Mouse (Mus musculus) C2C12 (cell line): ENCODE data around the gene Hibadh. TPM values are rescaled to one million over a fixed set of nuclear protein-coding genes. Genes with fewer than 3 reads are reported as not detected.
"Not testable (repeated sequence)": the region's sequence is repeated elsewhere in the genome, so short reads cannot be mapped to it uniquely, and the experiment has no call there.

Experiments
- H3K27me3 ChIP-seq: one replicate; pipeline ENCODE4 v1.6.1; 2011; ENCODE audit not compliant: control insufficient read depth, insufficient read depth, insufficient read length
- H3K36me3 ChIP-seq: one replicate; pipeline ENCODE4 v1.6.1; 2011; ENCODE audit not compliant: control insufficient read depth, insufficient read depth
- H3K4me3 ChIP-seq: one replicate; pipeline ENCODE4 v1.5.1; 2011; ENCODE audit warnings: mild to moderate bottlenecking, control low read depth; ENCODE audit not compliant: poor library complexity, insufficient read depth, severe bottlenecking
- H3K79me2 ChIP-seq: one replicate; pipeline ENCODE4 v1.6.1; 2011; ENCODE audit not compliant: control insufficient read depth, insufficient read depth
- H3K79me3 ChIP-seq: one replicate; pipeline ENCODE4 v1.6.1; 2011; ENCODE audit warnings: low read depth, control low read depth
- H3ac ChIP-seq: one replicate; pipeline ENCODE3; 2011; ENCODE audit warnings: low read depth; ENCODE audit not compliant: control insufficient read depth, insufficient read length
- CEBPB ChIP-seq: IDR thresholded peaks from one replicate; pipeline ENCODE4 v1.6.1; 2011; ENCODE audit warnings: low read depth, mild to moderate bottlenecking, control low read depth, moderate library complexity
- CTCF ChIP-seq: IDR thresholded peaks from one replicate; pipeline ENCODE4 v1.5.1; 2011; ENCODE audit not compliant: control insufficient read depth, insufficient read depth, insufficient read length
- FOSL1 ChIP-seq: IDR thresholded peaks from one replicate; pipeline ENCODE4 v1.8.0; 2011; ENCODE audit warnings: mild to moderate bottlenecking, low read length; ENCODE audit not compliant: poor library complexity, insufficient read depth, severe bottlenecking
- MAX ChIP-seq: IDR thresholded peaks from one replicate; pipeline ENCODE4 v1.6.1; 2011; ENCODE audit warnings: mild to moderate bottlenecking, control low read depth
- MYOD1 ChIP-seq: IDR thresholded peaks from one replicate; pipeline ENCODE4 v1.6.1; 2011; ENCODE audit warnings: low read depth; ENCODE audit not compliant: control insufficient read depth, insufficient read length
- MYOG ChIP-seq: IDR thresholded peaks from one replicate; pipeline ENCODE4 v1.6.1; 2011; ENCODE audit not compliant: control insufficient read depth, insufficient read length; ENCODE audit errors: extremely low read depth
- USF1 ChIP-seq: IDR thresholded peaks from one replicate; pipeline ENCODE4 v1.6.1; 2011; ENCODE audit warnings: low read depth, mild to moderate bottlenecking, control low read depth, moderate library complexity
- polyA plus RNA-seq: library from polyadenylated mRNA; unstranded; fragments of >200 nt; fragmentation: generic; extraction: Trizol; gene quantifications from one replicate; pipeline ENCODE4 v1.2.1, GENCODE M21; 2012; ENCODE audit warnings: missing spikeins

Gene Hibadh
- polyA plus RNA-seq, 1 experiment: 26.6 TPM

DNA sequence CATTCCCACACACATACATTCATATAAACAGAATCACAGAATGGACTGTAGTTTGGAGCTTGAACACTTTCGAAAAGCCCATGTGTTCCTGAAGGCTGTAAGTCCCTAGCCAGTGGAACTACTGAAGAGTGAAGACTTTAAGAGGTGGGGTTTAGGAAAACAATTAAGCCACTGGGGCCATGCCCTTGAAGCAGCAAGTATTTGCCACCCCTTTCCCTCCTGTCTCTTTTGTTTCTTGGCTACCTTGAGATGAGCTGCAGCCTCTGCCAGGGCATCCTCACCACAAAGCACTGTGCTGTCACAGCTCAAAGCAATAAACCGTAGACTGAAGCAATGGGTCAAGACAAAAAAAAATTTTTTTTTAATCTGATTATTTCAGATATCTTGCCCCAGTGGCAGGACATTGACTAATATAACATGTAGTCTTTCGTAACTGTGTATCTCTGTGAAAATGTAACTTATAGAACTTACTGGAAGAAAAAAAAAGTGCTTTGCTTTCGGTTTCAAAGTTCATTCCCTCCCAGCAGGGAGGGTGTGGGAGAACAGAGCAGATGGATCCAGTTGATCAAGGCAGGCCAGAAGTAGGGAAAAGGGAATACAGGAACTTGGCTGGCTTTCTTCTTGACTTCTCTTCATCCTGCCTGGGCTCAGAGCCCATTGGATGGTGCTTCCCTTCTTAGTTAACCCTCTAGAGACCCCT lies 35.2 kb upstream of the Hibadh start:
- Histone ChIP-seq H3K4me3 (no peak overlapping the region), H3K79me2 (no peaks in the 10 kb centered on the region), H3K27me3 (no peaks in the 10 kb centered on the region), H3ac (no peak overlapping the region), H3K36me3 (no peaks in the 10 kb centered on the region), H3K79me3 (no peaks in the 10 kb centered on the region)
- TF ChIP-seq MYOG: no peak
- no peak for TF ChIP-seq USF1
- TF ChIP-seq FOSL1: no peak
- no peak for TF ChIP-seq CEBPB
- no peak for TF ChIP-seq CTCF

DNA sequence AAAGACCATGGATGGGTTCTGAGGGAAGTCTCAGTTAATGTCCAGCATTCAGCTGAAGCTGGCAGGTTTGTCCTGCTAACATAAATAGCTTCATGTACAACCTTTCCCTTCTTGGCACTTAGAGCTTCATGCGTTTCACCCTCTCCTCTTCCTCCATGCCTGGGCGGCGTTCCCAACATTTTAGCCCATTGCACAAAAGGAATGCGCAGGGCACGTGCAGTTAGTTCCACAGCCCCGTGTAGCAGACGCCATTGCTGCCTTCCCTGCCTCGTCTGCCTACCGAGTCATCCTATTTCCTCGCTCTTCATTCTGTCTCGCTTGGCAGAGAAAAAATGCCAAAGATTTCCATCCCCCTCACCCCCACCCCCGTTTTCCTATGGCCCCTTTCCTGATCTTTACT lies 34.4 kb upstream of the Hibadh start:
- no peaks in the 10 kb centered on the region for H3K36me3 ChIP-seq
- no peaks in the 10 kb centered on the region for H3K79me3 ChIP-seq
- H3ac ChIP-seq: no peak overlapping the region
- H3K4me3 ChIP-seq: no peak overlapping the region
- H3K27me3 ChIP-seq: no peaks in the 10 kb centered on the region
- TF ChIP-seq CEBPB: no peak
- H3K79me2 ChIP-seq: no peaks in the 10 kb centered on the region

DNA sequence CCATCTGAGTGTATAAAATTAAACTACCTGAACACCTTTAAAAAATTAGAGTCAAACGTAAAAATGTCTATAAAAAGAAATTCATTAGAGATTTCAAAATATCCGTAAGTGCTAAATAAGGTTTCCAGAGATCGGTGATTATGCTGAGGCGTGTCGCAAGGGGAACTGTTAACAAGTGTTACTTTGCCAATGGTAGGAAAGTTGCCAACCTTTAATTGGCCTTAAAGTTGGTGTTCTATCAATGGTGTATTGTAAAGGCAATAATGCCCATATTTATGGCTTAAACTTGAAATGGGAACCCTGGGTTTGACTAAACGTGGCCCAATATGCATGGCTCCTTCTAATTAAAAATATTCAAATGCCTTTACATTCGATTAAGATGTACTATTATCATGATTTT lies 33.5 kb upstream of the Hibadh start:
- Histone ChIP-seq H3K36me3 (no peaks in the 10 kb centered on the region), H3ac (no peak overlapping the region), H3K27me3 (no peaks in the 10 kb centered on the region), H3K79me2 (no peaks in the 10 kb centered on the region), H3K79me3 (no peaks in the 10 kb centered on the region), H3K4me3 (no peak overlapping the region)
- no peak for TF ChIP-seq CTCF
- TF ChIP-seq MAX: no peak
- TF ChIP-seq MYOD1: no peak
- no peak for TF ChIP-seq FOSL1
- TF ChIP-seq CEBPB: no peak
- TF ChIP-seq MYOG: no peak
- TF ChIP-seq USF1: no peak

DNA sequence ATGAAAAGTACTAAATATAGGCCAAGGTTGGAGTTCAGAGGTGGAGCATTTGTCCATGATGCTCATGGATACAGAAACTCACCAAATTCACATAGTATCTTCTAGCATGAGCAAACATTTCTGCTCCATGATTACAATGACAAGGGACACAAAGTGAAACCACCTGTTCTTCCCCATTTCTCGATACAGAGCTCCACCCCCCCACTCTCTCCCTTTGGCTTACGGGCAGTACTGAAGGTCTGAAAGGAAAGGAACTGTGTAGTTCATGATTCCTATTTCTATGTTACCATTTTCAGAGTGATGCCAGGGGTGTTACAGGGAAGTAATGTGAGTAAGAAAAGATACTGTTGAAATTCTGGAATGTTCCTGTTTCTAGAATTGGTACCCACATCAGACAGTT lies 32.4 kb upstream of the Hibadh start:
- no peaks in the 10 kb centered on the region for H3K79me3 ChIP-seq
- no peaks in the 10 kb centered on the region for H3K36me3 ChIP-seq

DNA sequence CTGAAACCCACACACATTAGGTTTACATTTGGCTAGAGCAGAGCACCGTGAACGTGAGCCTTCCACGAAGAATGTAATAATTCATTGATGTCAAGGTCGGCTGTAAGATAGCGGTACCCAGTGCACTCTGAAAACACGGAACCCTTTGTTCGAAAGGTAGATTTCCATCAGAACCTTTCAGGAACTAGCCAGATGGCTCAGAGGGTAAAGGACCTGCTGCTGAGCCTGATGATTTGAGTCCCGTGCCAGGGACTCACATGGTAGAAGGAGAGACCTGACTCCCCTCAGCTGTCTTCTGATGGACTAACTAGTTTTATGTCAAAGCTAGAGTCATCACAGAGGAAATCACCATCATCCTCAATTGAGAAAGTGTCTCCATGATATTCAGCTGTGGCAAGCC lies 31.6 kb upstream of the Hibadh start:
- Histone ChIP-seq H3ac (no peak overlapping the region), H3K4me3 (no peak overlapping the region), H3K27me3 (no peaks in the 10 kb centered on the region), H3K79me2 (no peaks in the 10 kb centered on the region), H3K79me3 (no peaks in the 10 kb centered on the region), H3K36me3 (no peaks in the 10 kb centered on the region)
- no peak for TF ChIP-seq MYOG
- TF ChIP-seq CTCF: no peak
- no peak for TF ChIP-seq CEBPB

More for the DNA sequence above, 32.4 kb upstream of the Hibadh start:
- no peaks in the 10 kb centered on the region for H3K79me2 ChIP-seq
- H3K27me3 ChIP-seq: no peaks in the 10 kb centered on the region
- TF ChIP-seq CTCF (no peak), MAX (no peak), MYOG (no peak), MYOD1 (no peak), CEBPB (no peak), USF1 (no peak), FOSL1 (no peak)
- H3K4me3 ChIP-seq: no peak overlapping the region
- no peak overlapping the region for H3ac ChIP-seq

DNA sequence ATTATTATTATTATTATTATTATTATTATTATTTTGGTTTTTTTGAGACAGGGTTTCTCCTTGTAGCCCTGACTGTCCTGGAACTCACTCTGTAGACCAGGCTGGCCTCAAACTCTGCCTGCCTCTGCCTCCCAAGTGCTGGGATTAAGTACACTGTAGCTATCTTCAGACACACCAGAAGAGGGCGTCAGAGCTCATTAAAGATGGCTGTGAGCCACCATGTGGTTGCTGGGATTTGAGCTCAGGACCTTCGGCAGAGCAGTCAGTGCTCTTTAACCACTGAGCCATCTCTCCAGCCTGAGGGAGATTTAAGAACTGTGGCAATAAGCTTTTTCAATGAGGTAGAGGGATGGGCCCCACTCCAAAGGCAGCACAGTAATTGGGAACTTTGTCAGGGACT lies 29.7 kb upstream of the Hibadh start:
- not testable (repeated sequence) for H3K36me3 ChIP-seq, H3K79me2 ChIP-seq, H3K4me3 ChIP-seq, H3K79me3 ChIP-seq, H3K27me3 ChIP-seq, H3ac ChIP-seq

DNA sequence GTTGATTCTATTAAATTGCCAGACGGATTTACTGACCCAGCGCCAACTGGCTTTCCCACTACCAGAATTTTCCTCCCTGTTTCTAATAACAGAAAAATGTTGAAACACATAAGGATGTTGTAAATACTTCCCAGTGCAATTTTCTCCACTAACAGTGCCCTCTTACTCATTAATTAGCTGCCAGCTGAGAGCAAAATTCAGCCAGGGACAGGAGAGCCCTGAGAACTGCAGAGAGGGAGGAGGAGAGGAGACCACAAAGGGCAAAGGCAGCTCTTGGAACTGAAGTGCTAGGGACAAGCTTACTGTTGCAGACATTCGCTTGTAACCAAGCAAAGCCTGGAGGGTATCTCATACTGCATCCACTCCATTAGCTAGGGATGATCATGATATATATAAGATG lies 27.5 kb upstream of the Hibadh start:
- Histone ChIP-seq H3ac (no peak overlapping the region), H3K79me2 (no peaks in the 10 kb centered on the region), H3K4me3 (no peak overlapping the region), H3K79me3 (no peaks in the 10 kb centered on the region), H3K36me3 (no peaks in the 10 kb centered on the region), H3K27me3 (no peaks in the 10 kb centered on the region)
- TF ChIP-seq USF1 (no peak), MAX (no peak), FOSL1 (no peak), CEBPB (no peak), MYOG (no peak), CTCF (no peak), MYOD1 (no peak)
